Mouse (Mus musculus) ES-E14 (cell line): ENCODE measurements around the gene Gm10282.

Experiments used
- HCFC1 ChIP-seq: IDR thresholded peaks from 2 replicates; pipeline ENCODE4 v1.6.1; 2012; ENCODE audit warnings: low read length, inconsistent platforms, borderline replicate concordance; ENCODE audit not compliant: insufficient read depth
- ZC3H11A ChIP-seq: IDR thresholded peaks from 2 replicates; pipeline ENCODE4 v1.6.1; 2012; ENCODE audit warnings: low read depth, mild to moderate bottlenecking, inconsistent platforms, low read length, borderline replicate concordance
- ZNF384 ChIP-seq: IDR thresholded peaks from 2 replicates; pipeline ENCODE4 v1.6.1; 2012; ENCODE audit warnings: low read depth, low read length, inconsistent platforms

GRCm38 (mm10) chr8:72348956-72349355 is 43.9 kb upstream of the Gm10282 start:
- TF ChIP-seq ZNF384: no peak
- TF ChIP-seq ZC3H11A: no peak
- no peak for TF ChIP-seq HCFC1
